Mouse (Mus musculus): Measurements from ENCODE around the gene Ppm1h.
"Not testable (repeated sequence)": the region's sequence is repeated elsewhere in the genome, so short reads cannot be mapped to it uniquely, and the experiment has no call there.

The Ppm1h gene

DNA sequence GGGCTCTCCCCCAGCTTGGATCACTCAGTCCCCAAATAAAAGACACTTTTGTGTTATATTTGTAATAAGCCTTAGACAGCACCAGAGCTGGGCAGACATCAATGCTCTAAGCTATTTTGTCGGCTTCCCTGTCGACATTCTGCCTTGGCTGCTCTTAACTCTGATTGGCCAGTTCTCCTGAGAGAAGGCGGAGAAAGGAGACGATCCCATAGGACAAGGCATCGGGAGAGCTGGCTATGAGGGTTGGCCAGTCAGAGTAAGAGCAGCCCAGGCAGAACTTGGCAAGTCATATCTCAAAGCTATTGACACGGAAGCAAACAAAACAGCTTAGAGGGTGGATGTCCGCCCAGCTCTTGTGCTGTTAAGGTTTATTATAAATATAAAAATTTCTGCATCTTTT, 243.7 kb downstream of the Ppm1h start:
- no peak for DNase-seq (ENCODE audit: low read depth, low spot score)

DNA sequence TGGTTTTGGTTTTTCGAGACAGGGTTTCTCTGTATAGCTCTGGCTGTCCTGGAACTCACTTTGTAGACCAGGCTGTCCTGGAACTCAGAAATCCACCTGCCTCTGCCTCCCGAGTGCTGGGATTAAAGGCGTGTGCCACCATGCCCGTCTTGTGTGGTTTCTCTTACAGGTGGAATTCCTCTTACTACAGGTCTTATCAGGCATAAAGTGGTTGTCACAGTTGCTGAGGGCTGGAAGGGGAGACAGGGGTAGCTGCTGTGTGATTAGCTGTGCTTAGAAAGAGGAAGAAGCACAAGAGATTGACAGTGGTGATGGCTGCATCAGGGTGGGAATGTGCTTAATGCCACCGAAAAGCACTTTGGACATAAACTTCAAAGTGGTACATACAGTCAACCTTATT, 246.0 kb downstream of the Ppm1h start:
- not testable (repeated sequence) for DNase-seq (ENCODE audit: low read depth, low spot score)

- DNase-seq (ENCODE audit: low read depth, low spot score), result no peak
Observed at GRCm38 (mm10) chr10:122926275-122926674, 247.7 kb downstream of the Ppm1h start.

DNA sequence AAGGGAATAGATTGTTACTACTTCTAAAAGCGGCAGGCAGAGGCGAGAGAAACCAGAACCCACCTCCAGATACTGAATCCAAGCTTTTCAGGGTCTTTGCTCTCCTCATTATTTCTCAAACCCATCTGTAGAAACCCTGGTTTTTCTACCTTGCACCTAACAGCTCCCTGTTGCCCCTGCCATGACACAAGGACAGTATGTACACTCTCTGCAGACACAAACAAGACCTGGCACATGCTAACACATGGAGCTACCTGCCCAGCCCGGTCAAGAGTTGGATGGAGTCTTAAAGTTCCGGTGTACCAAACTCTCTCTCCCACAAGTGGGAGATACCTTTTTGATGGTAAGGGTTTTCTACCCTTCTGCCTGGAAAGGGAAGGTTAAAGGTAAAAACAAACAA, 252.0 kb downstream of the Ppm1h start:
- no peak for DNase-seq (ENCODE audit: low read depth, low spot score)

DNA sequence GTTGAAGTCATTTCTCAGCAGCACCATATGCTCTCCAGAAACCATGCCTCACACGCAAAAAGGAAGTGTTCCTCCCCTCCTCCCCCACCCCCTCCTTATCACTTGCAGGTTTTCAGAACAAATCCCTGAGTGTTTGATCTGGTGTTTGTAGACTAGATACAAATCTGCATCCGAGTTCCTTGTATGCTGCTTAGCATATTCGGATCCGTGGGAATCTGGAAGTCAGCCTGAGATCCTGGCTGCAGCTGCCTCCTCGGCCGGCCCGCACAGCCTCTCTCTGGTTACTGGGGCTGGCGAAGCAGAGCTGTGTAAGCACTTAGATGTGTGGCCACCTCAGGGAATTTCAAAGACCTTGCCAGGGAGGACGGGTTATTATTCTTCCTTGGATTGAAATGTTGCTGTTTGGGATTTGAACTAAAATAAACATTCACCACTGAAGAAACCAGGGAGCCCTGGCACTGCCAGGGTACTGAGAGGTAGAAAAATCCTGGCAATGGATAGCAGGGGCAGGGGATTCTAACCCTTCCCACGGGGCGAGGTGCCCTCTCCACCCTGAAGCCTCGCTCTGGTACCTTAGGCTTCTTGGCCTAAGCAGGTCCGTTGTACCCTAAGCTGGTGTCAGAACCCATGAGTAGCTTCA, 252.8 kb downstream of the Ppm1h start:
- peak; percentile 4 for DNase-seq (ENCODE audit: low read depth, low spot score)

DNA sequence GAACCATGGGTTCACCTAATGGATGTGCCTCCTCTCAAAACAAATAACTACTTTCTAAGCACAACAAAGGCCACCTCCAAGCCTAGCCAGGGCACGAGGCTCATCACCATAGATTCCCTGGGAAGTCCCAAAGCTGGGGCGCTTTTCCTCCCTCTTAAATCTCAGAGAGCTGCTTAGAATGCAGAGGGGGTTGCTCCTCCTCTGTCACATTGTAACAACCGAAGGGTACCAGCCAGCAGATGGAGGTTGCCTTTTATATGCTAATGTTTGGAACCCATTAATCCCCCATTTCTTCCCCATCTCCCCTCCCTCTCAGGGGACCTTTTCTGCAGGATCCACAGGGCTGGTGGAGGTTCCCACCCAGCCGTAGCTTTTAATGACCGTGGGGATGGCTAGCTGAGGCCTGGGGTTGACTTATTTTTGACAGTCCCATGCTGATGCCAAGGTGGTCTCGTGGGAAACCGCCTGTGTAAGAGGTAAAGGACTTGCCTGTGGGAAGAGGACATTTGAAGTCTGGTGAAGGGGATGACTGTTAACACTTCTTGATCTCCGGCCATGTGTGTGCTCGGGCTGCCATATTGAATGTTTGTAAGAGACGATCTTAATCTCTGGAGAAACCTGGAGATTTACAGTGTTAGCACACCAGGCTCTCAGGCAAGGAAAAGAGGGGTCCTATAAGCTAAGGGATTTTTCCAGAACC, 253.4 kb downstream of the Ppm1h start:
- DNase-seq (ENCODE audit: low read depth, low spot score), result no peak

- DNase-seq (ENCODE audit: low read depth, low spot score), result no peak
Observed at GRCm38 (mm10) chr10:122933053-122933838, 254.7 kb downstream of the Ppm1h start.

DNA sequence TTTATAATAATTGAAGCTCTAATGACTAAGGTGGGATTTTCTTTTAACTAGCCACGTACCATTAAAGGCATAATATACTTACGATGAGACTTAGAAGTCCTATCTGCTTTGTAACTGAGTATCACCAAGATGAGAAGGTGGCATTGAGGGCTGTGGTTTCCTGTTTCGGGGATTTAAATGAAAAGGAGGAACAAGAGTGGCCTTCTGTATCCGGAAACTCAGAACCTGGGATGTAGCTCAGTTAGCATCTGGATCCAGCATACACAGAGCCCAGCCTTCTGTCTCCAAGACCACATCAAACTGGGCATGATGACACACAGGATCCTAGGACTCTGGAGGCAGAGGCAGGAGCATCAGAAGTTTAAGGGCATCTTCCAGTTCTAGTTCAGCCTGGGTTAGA, 256.8 kb downstream of the Ppm1h start:
- not testable (repeated sequence) for DNase-seq (ENCODE audit: low read depth, low spot score)

- DNase-seq (ENCODE audit: low read depth, low spot score), result not testable (repeated sequence)
Observed at GRCm38 (mm10) chr10:122937380-122937779, 258.8 kb downstream of the Ppm1h start.

GRCm38 (mm10) chr10:122939546-122939945, 261.0 kb downstream of the Ppm1h start:
- no peak for DNase-seq (ENCODE audit: low read depth, low spot score)

DNA sequence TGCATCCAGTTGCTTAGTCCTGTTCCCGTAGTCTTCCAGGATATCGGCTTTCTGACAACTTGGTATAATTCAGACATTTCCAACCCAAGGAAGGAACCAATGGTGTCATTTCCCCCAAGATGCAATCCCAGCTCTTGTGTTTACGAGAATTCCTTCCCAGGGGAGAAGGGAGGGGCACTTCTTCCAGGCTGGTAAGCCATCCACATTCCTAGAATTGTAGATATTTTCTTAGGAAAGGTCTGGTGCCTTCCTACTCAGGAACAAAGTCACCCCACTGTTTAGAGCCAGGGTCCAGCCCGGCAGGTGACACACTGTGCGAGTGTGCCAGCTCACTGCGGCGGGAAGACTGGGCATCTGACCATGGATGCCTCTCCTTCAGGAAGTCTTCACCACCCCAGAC, 264.2 kb downstream of the Ppm1h start:
- no peak for DNase-seq (ENCODE audit: low read depth, low spot score)

GRCm38 (mm10) chr10:122943824-122944223, 265.3 kb downstream of the Ppm1h start:
- DNase-seq (ENCODE audit: low read depth, low spot score), result no peak

DNA sequence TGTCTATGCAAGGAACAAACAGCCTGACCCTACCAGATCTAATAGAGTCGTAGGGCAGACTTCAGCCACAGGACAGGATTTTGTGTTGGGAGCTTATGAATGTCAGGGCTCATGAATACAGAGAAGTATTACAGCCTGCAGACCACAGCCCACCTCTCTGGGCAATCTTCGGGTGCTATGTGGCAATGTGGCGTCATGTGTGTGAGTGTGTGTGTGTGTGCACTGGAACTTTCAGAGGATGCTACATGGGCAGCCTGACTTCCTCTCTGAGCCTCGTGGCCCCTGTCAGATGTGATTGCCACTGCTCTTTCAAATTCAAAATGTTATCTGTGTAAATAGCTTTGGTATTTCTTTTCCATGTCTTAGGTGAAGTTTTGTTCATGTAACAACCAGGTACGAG, 266.3 kb downstream of the Ppm1h start:
- DNase-seq (ENCODE audit: low read depth, low spot score), result no peak

DNA sequence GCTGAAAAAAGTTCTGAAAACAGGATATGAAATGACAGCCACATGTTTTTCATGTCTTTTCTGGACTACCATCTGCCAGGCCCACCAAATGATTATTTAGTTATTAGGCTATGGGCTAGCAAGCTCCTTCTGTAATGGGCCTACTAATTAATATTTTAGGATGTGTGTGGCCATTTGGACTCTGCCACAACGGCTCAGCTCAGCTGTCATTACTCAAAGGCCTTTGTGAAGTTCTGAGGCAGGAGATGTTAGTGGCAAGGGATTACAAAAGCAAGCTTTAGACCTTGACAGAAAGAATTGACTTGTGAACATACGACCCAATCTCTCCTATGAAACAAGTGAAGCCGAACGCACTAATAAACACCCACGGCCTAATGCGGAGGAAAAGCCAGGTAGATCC, 272.4 kb downstream of the Ppm1h start:
- no peak for DNase-seq (ENCODE audit: low read depth, low spot score)

DNA sequence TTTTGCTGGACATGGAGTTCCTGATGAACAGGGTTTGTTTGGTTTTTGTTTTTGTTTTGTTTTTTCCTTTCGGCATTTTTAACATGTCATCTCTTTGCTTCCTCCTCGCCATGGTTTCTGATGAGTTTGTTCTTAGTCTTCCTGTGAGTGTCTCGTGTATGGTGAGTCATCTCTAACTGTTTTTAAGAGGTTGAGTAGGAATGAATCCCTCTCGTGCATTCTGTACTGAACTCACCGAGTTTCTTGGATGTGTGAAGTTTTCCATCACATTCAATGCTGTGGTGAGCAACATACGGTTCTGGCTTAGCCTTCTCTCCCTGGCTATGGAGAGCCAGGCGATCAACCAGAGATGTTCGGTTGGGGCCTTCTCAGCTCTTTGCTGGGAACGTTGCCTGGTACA, 275.0 kb downstream of the Ppm1h start:
- no peak for DNase-seq (ENCODE audit: low read depth, low spot score)

GRCm38 (mm10) chr10:122957918-122958317, 279.4 kb downstream of the Ppm1h start:
- DNase-seq (ENCODE audit: low read depth, low spot score), result no peak

GRCm38 (mm10) chr10:122958699-122959098, 280.1 kb downstream of the Ppm1h start:
- no peak for DNase-seq (ENCODE audit: low read depth, low spot score)

DNA sequence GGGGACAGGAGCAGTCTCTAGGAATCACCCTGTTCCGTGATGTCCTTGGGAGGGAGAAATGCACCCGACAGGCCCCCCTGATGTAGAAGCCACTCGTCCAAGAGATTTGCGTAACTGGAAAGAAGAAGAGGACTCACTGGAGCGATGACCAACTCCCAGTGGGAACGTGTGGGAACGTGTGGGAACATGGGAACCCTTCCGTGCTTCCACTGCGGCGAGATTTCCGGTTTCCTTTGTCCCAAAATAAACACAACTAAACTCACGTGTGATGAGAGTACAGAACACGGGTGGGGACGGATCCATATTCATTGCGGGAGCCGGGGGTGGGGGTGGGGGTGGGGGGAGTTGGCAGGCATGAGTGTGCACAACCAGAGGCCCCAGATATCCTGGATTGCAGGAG, 281.7 kb downstream of the Ppm1h start:
- DNase-seq (ENCODE audit: low read depth, low spot score), result no peak

DNA sequence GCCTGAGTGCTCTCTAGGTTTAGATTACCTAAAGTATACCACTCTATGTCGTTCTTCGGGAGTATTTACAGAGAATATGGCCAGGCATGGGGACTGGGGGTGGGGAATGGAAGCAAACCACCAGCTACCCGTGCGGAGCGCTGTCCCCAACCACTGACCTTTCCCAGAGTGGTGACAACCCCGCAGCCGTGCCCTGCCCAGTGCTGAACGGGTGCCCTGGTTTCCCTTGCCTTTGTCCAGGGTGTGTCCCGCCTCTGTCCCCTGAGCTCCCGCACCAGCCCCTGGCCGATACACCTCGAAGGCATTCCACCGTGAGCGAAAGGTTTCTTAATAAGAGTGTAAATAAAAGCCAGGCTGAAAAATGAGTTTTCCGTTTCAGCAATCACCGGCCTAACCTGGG, 282.2 kb downstream of the Ppm1h start:
- no peak for DNase-seq (ENCODE audit: low read depth, low spot score)

DNA sequence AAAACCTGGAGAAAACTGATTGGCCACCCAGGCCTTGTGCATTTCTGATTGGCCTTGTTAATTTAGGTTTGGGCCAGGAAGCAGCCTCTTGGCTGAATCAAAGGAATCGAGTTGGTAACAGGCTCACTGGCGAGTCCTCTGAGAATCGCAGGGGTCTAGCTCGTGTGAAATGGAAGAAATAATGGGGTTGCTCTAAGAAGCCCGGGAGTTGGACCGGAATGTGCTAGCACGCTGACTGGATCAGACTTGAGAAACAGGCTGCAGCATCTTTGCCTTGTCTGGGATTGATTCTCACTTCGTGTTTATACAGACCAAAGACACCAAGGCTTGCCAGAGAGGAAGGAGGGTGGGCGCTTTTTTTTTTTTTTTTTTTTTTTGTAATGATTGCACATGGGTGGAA, 282.9 kb downstream of the Ppm1h start:
- no peak for DNase-seq (ENCODE audit: low read depth, low spot score)

DNA sequence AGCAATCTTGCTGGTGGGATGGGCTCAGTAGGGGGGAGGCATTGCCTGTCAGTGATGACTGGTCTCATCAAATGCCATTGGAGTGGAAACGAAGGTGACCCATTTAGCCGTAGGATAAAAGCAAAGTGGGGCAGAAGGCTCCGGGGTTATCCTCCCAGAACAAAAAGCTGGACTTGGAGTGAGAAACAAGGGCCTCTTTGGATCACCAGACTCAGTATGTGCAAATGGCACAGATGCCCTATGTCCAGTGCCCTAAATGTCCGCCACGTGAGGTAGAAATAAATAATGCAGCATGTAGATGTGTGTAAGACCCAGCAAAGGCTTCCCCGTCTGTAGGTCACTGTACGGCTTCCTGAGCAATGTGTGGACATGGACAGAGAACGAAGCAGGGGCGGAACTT, 284.1 kb downstream of the Ppm1h start:
- DNase-seq (ENCODE audit: low read depth, low spot score), result no peak

DNA sequence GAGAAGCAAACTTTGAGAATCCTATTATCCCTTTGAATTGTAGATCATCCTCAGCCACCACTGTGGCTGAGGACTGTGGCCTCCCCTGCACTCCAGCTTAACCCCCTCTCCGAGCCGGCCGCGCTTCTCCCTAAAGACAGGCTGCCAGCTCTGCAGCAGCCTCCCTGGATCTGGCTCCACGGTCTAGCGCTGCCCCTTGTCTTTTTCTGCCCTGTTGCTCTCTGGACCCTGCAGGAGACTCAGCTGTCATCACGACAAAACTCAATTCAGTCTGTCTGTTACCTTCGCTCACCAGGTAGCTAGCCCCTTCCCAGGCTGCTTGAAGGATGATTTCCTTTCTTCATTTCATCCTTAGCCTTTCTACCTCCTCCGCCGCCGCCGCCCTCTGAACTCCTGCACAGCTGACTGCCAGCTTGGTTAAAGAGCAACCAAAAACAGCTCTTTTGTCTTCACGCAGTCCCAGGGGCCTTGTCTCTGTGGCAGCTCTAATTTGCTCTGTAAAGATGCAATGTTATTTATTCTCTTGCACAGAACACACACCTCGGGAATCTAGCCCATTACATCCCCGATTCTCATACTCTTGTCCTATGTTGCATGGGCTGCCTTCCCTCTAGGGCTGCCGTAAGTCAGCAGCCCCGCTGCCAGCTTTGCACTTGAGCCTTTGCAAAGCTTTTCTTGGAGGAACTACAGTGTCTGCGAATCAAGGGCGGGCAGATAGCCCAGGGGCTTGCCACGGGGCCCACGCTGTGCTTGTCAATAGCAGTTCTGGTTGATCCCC, 285.1 kb downstream of the Ppm1h start:
- DNase-seq (ENCODE audit: low read depth, low spot score), result no peak
